Mouse (Mus musculus) left cerebral cortex, adult 9 months (tissue): ENCODE measurements around the gene Tnfsf10.

Experiments
- DNase-seq, 2 experiments: peaks; one replicate each; pipeline ENCODE4 v3.0.0; 2022; ENCODE audit warnings: low spot score in 2 of 2

The Tnfsf10 gene

DNA sequence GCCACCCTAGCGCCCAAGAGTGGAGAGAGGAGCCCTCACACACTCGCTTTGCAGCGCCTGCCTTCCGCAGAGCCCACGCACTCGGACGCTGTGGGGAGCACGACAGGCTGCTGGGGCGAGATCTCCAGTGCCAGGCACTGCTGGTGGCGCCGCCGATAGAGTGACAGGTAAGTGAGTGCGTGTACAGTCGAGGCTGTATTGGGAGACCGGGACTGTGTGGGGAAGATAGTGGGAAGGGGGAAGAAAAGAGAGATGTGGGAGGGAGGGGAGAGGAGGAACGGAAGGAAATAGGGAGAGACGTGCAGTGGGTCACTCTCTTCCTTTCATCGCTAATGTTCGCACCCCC lies 54.4 kb downstream of the Tnfsf10 start, which contains the start of gene Ghsr:
Gene Ghsr (plus strand): TSS at position 76 of the 346 bp plus-strand sequence.
- no peak for DNase-seq

DNA sequence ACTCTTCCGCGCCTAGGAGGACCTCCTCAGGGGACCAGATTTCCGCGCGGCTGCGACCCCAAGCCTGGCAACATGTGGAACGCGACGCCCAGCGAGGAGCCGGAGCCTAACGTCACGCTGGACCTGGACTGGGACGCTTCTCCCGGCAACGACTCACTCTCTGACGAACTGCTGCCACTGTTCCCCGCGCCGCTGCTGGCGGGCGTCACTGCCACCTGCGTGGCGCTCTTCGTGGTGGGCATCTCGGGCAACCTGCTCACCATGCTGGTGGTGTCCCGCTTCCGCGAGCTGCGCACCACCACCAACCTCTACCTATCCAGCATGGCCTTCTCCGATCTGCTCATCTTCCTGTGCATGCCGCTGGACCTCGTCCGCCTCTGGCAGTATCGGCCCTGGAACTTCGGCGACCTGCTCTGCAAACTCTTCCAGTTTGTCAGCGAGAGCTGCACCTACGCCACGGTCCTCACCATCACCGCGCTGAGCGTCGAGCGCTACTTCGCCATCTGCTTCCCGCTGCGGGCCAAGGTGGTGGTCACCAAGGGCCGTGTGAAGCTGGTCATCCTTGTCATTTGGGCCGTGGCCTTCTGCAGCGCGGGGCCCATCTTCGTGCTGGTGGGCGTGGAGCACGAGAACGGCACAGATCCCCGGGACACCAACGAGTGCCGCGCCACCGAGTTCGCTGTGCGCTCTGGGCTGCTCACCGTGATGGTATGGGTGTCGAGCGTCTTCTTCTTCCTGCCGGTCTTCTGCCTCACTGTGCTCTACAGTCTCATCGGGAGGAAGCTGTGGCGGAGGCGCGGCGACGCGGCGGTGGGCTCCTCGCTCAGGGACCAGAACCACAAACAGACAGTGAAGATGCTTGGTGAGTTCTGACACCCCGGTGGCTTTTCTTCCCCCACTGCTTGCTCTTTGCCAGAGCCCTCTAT lies 55.2 kb downstream of the Tnfsf10 start:
- no peak for DNase-seq

DNA sequence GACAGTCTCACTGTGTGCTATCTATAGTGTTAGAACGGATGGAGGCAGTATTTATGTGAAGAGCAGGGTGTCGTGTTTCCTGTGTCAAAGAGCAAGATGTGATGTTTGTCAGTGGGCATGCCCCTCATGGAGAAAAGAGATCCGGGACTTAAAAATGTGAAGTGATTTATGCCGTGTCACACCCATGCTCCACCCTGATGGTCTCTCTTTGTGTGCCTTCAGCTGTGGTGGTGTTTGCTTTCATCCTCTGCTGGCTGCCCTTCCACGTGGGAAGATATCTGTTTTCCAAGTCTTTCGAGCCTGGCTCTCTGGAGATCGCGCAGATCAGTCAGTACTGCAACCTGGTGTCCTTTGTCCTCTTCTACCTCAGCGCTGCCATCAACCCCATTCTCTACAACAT lies 57.6 kb downstream of the Tnfsf10 start:
- no peak for DNase-seq

- no peak for DNase-seq
These were observed 61.1 kb downstream of the Tnfsf10 start for GRCm38 (mm10) chr3:27377935-27378334.

GRCm38 (mm10) chr3:27384836-27385235 lies 68.0 kb downstream of the Tnfsf10 start:
- no peak for DNase-seq

GRCm38 (mm10) chr3:27389923-27390322 lies 73.1 kb downstream of the Tnfsf10 start:
- no peak for DNase-seq
